Mouse (Mus musculus): Measurements from ENCODE around the gene Inf2. TPM values are rescaled to one million over a fixed set of nuclear protein-coding genes. Genes with fewer than 3 reads are reported as not detected.

The Inf2 gene
- polyA plus RNA-seq, 1 experiment from 2014 or later = 0.20 TPM

- Histone ChIP-seq H3K4me1 (ENCODE audit: control insufficient read depth, insufficient read depth, low read length) (peaks cover 15% of the 10 kb centered on the region), H3K36me3 (ENCODE audit: control insufficient read depth, insufficient read depth, low read length) (no peaks in the 10 kb centered on the region), H3K9me3 (ENCODE audit: control insufficient read depth, low read length) (no peaks in the 10 kb centered on the region), H3K4me2 (ENCODE audit: low read depth, low read length) (no peak overlapping the region), H3K9ac (replicated peaks; ENCODE audit: low read depth, low read length) (no peak overlapping the region), H3K27ac (ENCODE audit: low read depth, low read length) (no peak overlapping the region), H3K4me3 (ENCODE audit: low read depth, low read length) (no peak overlapping the region), H3K27me3 (ENCODE audit: control insufficient read depth, insufficient read depth, low read length) (no peaks in the 10 kb centered on the region)
- no peak for ATAC-seq (ENCODE audit: low read depth)
- 89% methylated on average over 8 of the region's 8 CpGs for WGBS
Measured at GRCm38 (mm10) chr12:112546110-112546509, 42.5 kb upstream of the Inf2 start.

- WGBS = 95% methylated on average over 1 of the region's 1 CpGs
- Histone ChIP-seq H3K9ac (replicated peaks; ENCODE audit: low read depth, low read length) (no peak overlapping the region), H3K27ac (ENCODE audit: low read depth, low read length) (no peak overlapping the region), H3K27me3 (ENCODE audit: control insufficient read depth, insufficient read depth, low read length) (no peaks in the 10 kb centered on the region), H3K4me3 (ENCODE audit: low read depth, low read length) (no peak overlapping the region), H3K36me3 (ENCODE audit: control insufficient read depth, insufficient read depth, low read length) (no peaks in the 10 kb centered on the region), H3K4me2 (ENCODE audit: low read depth, low read length) (no peak overlapping the region), H3K9me3 (ENCODE audit: control insufficient read depth, low read length) (no peaks in the 10 kb centered on the region), H3K4me1 (ENCODE audit: control insufficient read depth, insufficient read depth, low read length) (no peaks in the 10 kb centered on the region)
- ATAC-seq (ENCODE audit: low read depth) = no peak
Measured at GRCm38 (mm10) chr12:112549287-112549686, 39.3 kb upstream of the Inf2 start.

DNA sequence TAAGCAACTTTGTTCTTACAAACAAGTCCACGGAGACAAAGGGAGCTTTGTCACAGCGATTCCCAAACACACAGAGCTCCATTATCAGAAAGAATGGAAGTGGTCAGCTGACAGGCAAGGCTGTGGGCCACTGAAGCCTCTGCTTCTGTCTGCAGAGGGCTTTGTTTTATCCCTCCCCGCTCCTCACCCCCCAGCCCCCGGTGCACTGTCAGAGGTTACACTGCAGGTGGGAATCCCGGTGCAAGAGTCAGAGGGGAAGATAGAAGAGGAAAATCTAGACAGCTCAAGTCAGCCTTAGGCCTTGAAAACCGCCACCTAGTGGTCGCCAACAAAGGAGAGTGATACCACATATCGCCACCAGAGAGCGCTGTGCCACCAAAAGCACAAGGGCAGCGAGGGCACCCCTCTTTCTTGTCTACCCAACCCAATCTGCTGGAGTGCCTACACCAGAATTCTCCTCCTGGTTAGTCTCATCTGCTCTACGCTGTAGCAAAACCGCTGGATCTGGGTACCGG, 36.7 kb upstream of the Inf2 start:
- WGBS = 6% methylated on average over 13 of the region's 13 CpGs
- Histone ChIP-seq H3K4me2 (ENCODE audit: low read depth, low read length) (no peak overlapping the region), H3K4me1 (ENCODE audit: control insufficient read depth, insufficient read depth, low read length) (no peaks in the 10 kb centered on the region), H3K4me3 (ENCODE audit: low read depth, low read length) (no peak overlapping the region), H3K9me3 (ENCODE audit: control insufficient read depth, low read length) (no peaks in the 10 kb centered on the region), H3K36me3 (ENCODE audit: control insufficient read depth, insufficient read depth, low read length) (no peaks in the 10 kb centered on the region), H3K9ac (replicated peaks; ENCODE audit: low read depth, low read length) (no peak overlapping the region), H3K27ac (ENCODE audit: low read depth, low read length) (no peak overlapping the region), H3K27me3 (ENCODE audit: control insufficient read depth, insufficient read depth, low read length) (no peaks in the 10 kb centered on the region)
- peak; percentile 80 for ATAC-seq (ENCODE audit: low read depth)

DNA sequence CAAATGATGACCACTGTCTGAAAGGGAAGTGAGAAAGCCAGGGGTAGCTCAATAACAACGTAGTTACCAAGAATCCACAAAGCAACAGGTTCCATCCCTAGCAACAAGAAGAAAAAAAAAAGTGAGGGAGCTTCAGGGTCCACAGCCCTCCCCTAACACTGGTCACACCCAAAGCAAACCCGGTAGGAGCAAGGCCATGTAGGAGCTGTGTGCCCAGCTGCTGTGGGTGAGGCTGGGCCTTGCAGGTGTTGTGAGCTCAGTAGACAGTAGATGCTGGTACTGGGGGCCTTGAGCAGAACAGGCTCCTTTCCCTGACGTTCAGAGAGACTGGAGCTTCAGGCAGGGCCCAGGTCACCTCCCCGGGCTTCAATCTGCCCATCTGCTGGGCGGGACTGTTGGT, 36.1 kb upstream of the Inf2 start:
- Histone ChIP-seq H3K4me3 (ENCODE audit: low read depth, low read length) (no peak overlapping the region), H3K4me2 (ENCODE audit: low read depth, low read length) (no peak overlapping the region), H3K27me3 (ENCODE audit: control insufficient read depth, insufficient read depth, low read length) (no peaks in the 10 kb centered on the region), H3K27ac (ENCODE audit: low read depth, low read length) (no peak overlapping the region), H3K9ac (replicated peaks; ENCODE audit: low read depth, low read length) (no peak overlapping the region), H3K4me1 (ENCODE audit: control insufficient read depth, insufficient read depth, low read length) (no peaks in the 10 kb centered on the region), H3K36me3 (ENCODE audit: control insufficient read depth, insufficient read depth, low read length) (no peaks in the 10 kb centered on the region), H3K9me3 (ENCODE audit: control insufficient read depth, low read length) (no peaks in the 10 kb centered on the region)
- ATAC-seq (ENCODE audit: low read depth) = 0 out of 2 replicates have a peak, but pooled peaks have one; percentile 28
- WGBS = 64% methylated on average over 5 of the region's 5 CpGs

DNA sequence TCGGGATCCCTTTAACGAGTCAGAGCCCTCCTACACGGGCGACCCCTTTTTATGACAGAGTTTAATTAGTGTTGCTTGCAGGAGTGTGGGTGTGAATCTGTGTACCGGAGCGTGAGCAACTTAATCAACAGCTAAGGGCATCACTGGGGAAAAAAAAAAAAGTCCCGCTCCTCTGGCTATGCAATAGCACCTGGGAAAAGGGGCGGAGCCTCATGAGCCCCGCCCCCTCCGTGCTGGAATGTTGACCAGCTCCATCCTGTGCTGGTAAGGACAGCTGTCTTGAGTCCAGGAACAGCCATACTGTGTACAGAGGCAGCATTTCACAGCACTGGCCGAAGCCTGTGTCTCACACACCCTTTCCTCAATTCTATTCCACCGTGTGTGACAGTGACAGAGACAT, 33.7 kb upstream of the Inf2 start:
- Histone ChIP-seq H3K4me2 (ENCODE audit: low read depth, low read length) (no peak overlapping the region), H3K9me3 (ENCODE audit: control insufficient read depth, low read length) (no peaks in the 10 kb centered on the region), H3K4me1 (ENCODE audit: control insufficient read depth, insufficient read depth, low read length) (no peaks in the 10 kb centered on the region), H3K27me3 (ENCODE audit: control insufficient read depth, insufficient read depth, low read length) (no peaks in the 10 kb centered on the region), H3K4me3 (ENCODE audit: low read depth, low read length) (no peak overlapping the region), H3K27ac (ENCODE audit: low read depth, low read length) (no peak overlapping the region), H3K36me3 (ENCODE audit: control insufficient read depth, insufficient read depth, low read length) (no peaks in the 10 kb centered on the region), H3K9ac (replicated peaks; ENCODE audit: low read depth, low read length) (no peak overlapping the region)
- 24% methylated on average over 12 of the region's 12 CpGs for WGBS
- ATAC-seq (ENCODE audit: low read depth) = no peak

DNA sequence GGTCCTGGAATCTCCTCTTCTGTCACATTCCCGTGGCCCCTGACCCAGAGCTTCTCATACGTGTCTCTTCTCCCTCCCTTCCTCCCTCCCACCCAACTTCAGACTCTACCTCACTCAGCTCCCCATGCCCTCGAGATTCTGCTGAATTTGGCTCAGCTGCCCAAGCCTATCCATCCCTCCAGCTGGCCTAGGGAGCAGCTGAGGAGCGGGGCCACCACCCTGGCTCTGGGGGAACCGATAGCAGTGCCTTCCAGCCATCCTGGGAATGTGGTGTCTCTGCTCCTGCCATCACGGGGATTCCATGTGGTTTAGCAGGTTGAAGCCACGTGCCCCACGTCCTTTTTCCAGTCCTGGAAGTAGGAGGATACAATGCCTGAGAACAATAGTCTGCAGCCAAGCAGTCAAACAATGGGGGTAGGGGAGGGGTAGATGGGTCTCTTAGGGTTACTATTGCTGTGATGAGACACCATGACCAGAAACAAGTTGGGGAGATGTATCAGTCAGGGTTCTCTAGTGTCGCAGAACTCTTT, 32.0 kb upstream of the Inf2 start:
- ATAC-seq (ENCODE audit: low read depth) = no peak
- WGBS = 78% methylated on average over 9 of the region's 9 CpGs
- Histone ChIP-seq H3K27ac (ENCODE audit: low read depth, low read length) (no peak overlapping the region), H3K4me3 (ENCODE audit: low read depth, low read length) (no peak overlapping the region), H3K36me3 (ENCODE audit: control insufficient read depth, insufficient read depth, low read length) (no peaks in the 10 kb centered on the region), H3K27me3 (ENCODE audit: control insufficient read depth, insufficient read depth, low read length) (no peaks in the 10 kb centered on the region), H3K4me1 (ENCODE audit: control insufficient read depth, insufficient read depth, low read length) (no peaks in the 10 kb centered on the region), H3K4me2 (ENCODE audit: low read depth, low read length) (no peak overlapping the region), H3K9me3 (ENCODE audit: control insufficient read depth, low read length) (no peaks in the 10 kb centered on the region), H3K9ac (replicated peaks; ENCODE audit: low read depth, low read length) (no peak overlapping the region)

- H3K4me1 ChIP-seq (ENCODE audit: control insufficient read depth, insufficient read depth, low read length) = no peaks in the 10 kb centered on the region
- no peak overlapping the region for H3K27ac ChIP-seq (ENCODE audit: low read depth, low read length)
- no peaks in the 10 kb centered on the region for H3K27me3 ChIP-seq (ENCODE audit: control insufficient read depth, insufficient read depth, low read length)
- H3K36me3 ChIP-seq (ENCODE audit: control insufficient read depth, insufficient read depth, low read length) = no peaks in the 10 kb centered on the region
- no peak overlapping the region for H3K4me3 ChIP-seq (ENCODE audit: low read depth, low read length)
- 76% methylated on average over 5 of the region's 5 CpGs for WGBS
- no peak overlapping the region for H3K4me2 ChIP-seq (ENCODE audit: low read depth, low read length)
- no peak overlapping the region for H3K9ac ChIP-seq (replicated peaks; ENCODE audit: low read depth, low read length)
- ATAC-seq (ENCODE audit: low read depth) = no peak
- H3K9me3 ChIP-seq (ENCODE audit: control insufficient read depth, low read length) = no peaks in the 10 kb centered on the region
Measured at GRCm38 (mm10) chr12:112557219-112557618, 31.4 kb upstream of the Inf2 start.

DNA sequence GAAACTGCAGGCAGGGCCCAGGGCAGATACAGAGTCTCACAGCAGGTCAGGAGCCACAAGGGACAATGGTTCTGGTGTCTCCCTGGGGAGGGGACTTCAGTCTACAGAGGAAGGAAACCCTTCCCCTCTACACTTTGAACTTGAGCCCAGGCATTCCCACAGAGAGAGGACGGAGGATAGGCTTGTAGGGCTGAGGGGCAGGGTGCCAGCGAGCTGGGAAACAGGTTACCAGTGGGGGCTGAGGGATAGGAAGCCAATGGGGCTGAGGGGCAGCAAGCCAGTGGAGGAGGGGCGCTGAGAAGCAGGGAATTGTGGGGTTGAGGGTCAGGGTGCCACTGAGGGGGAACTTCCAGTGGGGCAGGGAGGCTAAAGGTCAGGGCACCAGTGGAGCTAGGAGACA, 29.4 kb upstream of the Inf2 start:
- Histone ChIP-seq H3K9me3 (ENCODE audit: control insufficient read depth, low read length) (no peaks in the 10 kb centered on the region), H3K27ac (ENCODE audit: low read depth, low read length) (no peak overlapping the region), H3K27me3 (ENCODE audit: control insufficient read depth, insufficient read depth, low read length) (no peaks in the 10 kb centered on the region), H3K4me1 (ENCODE audit: control insufficient read depth, insufficient read depth, low read length) (no peaks in the 10 kb centered on the region), H3K9ac (replicated peaks; ENCODE audit: low read depth, low read length) (no peak overlapping the region), H3K4me3 (ENCODE audit: low read depth, low read length) (no peak overlapping the region), H3K36me3 (ENCODE audit: control insufficient read depth, insufficient read depth, low read length) (no peaks in the 10 kb centered on the region), H3K4me2 (ENCODE audit: low read depth, low read length) (no peak overlapping the region)
- WGBS = 27% methylated on average over 3 of the region's 3 CpGs
- no peak for ATAC-seq (ENCODE audit: low read depth)

GRCm38 (mm10) chr12:112559671-112560070, 28.9 kb upstream of the Inf2 start:
- 72% methylated on average over 6 of the region's 6 CpGs for WGBS
- H3K9me3 ChIP-seq (ENCODE audit: control insufficient read depth, low read length) = no peaks in the 10 kb centered on the region

More at GRCm38 (mm10) chr12:112559671-112560070, 28.9 kb upstream of the Inf2 start:
- no peaks in the 10 kb centered on the region for H3K4me1 ChIP-seq (ENCODE audit: control insufficient read depth, insufficient read depth, low read length)
- ATAC-seq (ENCODE audit: low read depth) = no peak
- no peak overlapping the region for H3K9ac ChIP-seq (replicated peaks; ENCODE audit: low read depth, low read length)
- no peaks in the 10 kb centered on the region for H3K36me3 ChIP-seq (ENCODE audit: control insufficient read depth, insufficient read depth, low read length)
- no peak overlapping the region for H3K4me3 ChIP-seq (ENCODE audit: low read depth, low read length)
- no peak overlapping the region for H3K4me2 ChIP-seq (ENCODE audit: low read depth, low read length)
- no peak overlapping the region for H3K27ac ChIP-seq (ENCODE audit: low read depth, low read length)
- H3K27me3 ChIP-seq (ENCODE audit: control insufficient read depth, insufficient read depth, low read length) = no peaks in the 10 kb centered on the region
